Mouse (Mus musculus) cerebellum, adult 2 months (tissue): ENCODE results near the gene Lsamp.

Experiments used
- CTCF ChIP-seq: fragments of 200-500 bp; IDR thresholded peaks from 2 replicates; pipeline ENCODE4 v1.5.1; 2011; ENCODE audit warnings: low read depth, mild to moderate bottlenecking, control low read depth, low read length, moderate library complexity, borderline replicate concordance; ENCODE audit not compliant: insufficient read depth
- POLR2A ChIP-seq: fragments of 200-500 bp; IDR thresholded peaks from 2 replicates; pipeline ENCODE4 v1.6.1; 2011; ENCODE audit warnings: low read length, control low read depth, borderline replicate concordance; ENCODE audit not compliant: insufficient read depth

DNA sequence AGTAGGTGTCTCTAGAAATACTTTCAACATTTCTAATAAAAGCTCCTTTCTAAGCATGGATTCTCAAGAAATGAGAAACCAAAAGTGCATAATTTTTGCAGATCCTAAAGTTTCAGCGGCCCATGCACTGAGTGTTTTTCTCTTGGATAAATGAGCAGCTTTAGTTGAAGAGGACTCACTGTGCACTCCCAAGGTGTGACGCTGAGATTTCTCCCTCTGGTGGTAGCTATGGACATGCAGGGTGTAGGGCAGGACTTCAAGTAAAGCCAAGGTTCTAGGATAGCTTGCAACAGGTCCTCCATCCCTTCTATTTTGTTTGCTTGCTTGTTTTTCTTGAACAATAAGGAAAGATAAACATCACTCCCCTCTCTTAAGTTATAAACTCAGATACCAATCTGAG, 1558.5 kb downstream of the Lsamp start:
- peak; percentile 30; the same call in 1 of the 2 replicates for TF ChIP-seq CTCF
- no peak for TF ChIP-seq POLR2A
